Mouse (Mus musculus) kidney, adult 18-20 months (tissue): ENCODE data around the gene Otub1.

ENCODE experiments used
- DNase-seq: peaks from one replicate; pipeline ENCODE4 v3.0.0; 2021

Gene Otub1

GRCm38 (mm10) chr19:7172051-7172866 lies 33.9 kb downstream of the Otub1 start:
- DNase-seq, result peak; percentile 71

- DNase-seq, result no peak
Measured at GRCm38 (mm10) chr19:7171447-7171846, 34.7 kb downstream of the Otub1 start.

- DNase-seq, result no peak
Measured at GRCm38 (mm10) chr19:7170916-7171315, 35.2 kb downstream of the Otub1 start.

GRCm38 (mm10) chr19:7168423-7168822 lies 37.7 kb downstream of the Otub1 start:
- DNase-seq, result no peak

GRCm38 (mm10) chr19:7166767-7167166 lies 39.3 kb downstream of the Otub1 start:
- DNase-seq, result no peak

- no peak for DNase-seq
Measured at GRCm38 (mm10) chr19:7166200-7166711, 39.9 kb downstream of the Otub1 start.

- DNase-seq, result peak; percentile 58
Measured at GRCm38 (mm10) chr19:7165509-7166199, 40.5 kb downstream of the Otub1 start.

- DNase-seq, result peak; percentile 46
Measured at GRCm38 (mm10) chr19:7164820-7165323, 41.2 kb downstream of the Otub1 start.

GRCm38 (mm10) chr19:7164238-7164637 lies 41.9 kb downstream of the Otub1 start:
- no peak for DNase-seq

- no peak for DNase-seq
Measured at GRCm38 (mm10) chr19:7161064-7161463, 45.1 kb downstream of the Otub1 start.

- peak; percentile 71 for DNase-seq
Measured at GRCm38 (mm10) chr19:7160151-7160906, 45.8 kb downstream of the Otub1 start.

- DNase-seq, result no peak
Measured at GRCm38 (mm10) chr19:7157734-7158133, 48.4 kb downstream of the Otub1 start.

- no peak for DNase-seq
Measured at GRCm38 (mm10) chr19:7155196-7155595, 50.9 kb downstream of the Otub1 start.

- DNase-seq, result no peak
Measured at GRCm38 (mm10) chr19:7153232-7153631, 52.9 kb downstream of the Otub1 start.

GRCm38 (mm10) chr19:7151927-7152653 lies 54.0 kb downstream of the Otub1 start:
- no peak for DNase-seq

GRCm38 (mm10) chr19:7151300-7151926 lies 54.7 kb downstream of the Otub1 start:
- no peak for DNase-seq

GRCm38 (mm10) chr19:7149158-7149685 lies 56.9 kb downstream of the Otub1 start:
- no peak for DNase-seq

GRCm38 (mm10) chr19:7148541-7149085 lies 57.5 kb downstream of the Otub1 start:
- no peak for DNase-seq
